In the genomic region with DNA sequence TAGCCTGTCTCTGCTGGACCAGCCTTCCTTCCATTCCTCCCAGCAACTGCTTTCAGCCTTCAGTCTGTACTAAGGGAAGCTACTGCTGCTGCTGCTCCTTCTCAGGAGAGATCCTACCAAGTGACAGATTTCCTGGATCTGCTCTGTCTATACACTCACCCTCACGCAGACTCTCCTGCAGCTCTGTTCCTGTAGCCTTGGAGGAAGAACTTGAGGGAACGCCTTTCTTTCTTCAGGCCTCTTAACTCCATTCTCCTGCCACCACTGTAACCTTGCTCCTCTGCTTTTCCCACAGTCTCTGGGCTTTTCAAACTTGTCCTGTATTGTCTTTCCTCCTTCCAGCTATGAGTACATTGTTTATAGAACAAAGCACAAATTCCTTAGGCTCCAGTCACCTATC, we compare ENCODE assay signal across 16 mouse cellular contexts. TPM values are rescaled to one million over a fixed set of nuclear protein-coding genes. Genes with fewer than 3 reads are reported as not detected.
DNase-seq lines count a peak whose midpoint lies in the region; ATAC-seq and TF ChIP-seq lines count a peak whose summit lies in the region.
"Had no signal": no experiment of that assay in that cellular context is flagged by ENCODE, and none has a peak within 500 bp of the region (broad histone marks: within the 10 kb centered on the region; RNA-seq: fewer than 3 reads in every experiment).

No protein-coding gene starts in this region.

- 0 out of 2 replicates have a peak overlapping the region, but pooled peaks have one; percentile 34 for H3K27ac ChIP-seq in embryonic facial prominence, embryonic 15.5 days (replicated peaks)
- no peak overlapping the region; the same call in 1 of the 2 replicates for H3K27ac ChIP-seq in embryonic facial prominence, embryonic 10.5 days (replicated peaks)
- peak overlapping the region; percentile 61; the same call in 1 of the 2 replicates for H3K27ac ChIP-seq in stomach, embryonic 16.5 days (ENCODE audit: low read length)
- H3K27ac ChIP-seq: limb, embryonic 13.5 days; neural tube, embryonic 12.5 days had no signal

- H3K4me1 ChIP-seq in embryonic facial prominence, embryonic 15.5 days, result no peaks in the 10 kb centered on the region
- H3K4me1 ChIP-seq in embryonic facial prominence, embryonic 10.5 days, result 0 out of 2 replicates have a peak, but pooled peaks cover 2% of the 10 kb centered on the region
- H3K4me1 ChIP-seq in stomach, embryonic 16.5 days (ENCODE audit: control insufficient read depth, insufficient read depth, low read length), result 0 out of 2 replicates have a peak, but pooled peaks cover 4% of the 10 kb centered on the region
- H3K4me1 ChIP-seq in lung, adult 2 months (ENCODE audit: control insufficient read depth, insufficient read depth, low read length), result no peaks in the 10 kb centered on the region
- H3K4me1 ChIP-seq: limb, embryonic 13.5 days; neural tube, embryonic 12.5 days had no signal

- TF ChIP-seq POLR2A in lung, adult 2 months (IDR thresholded peaks at IDR 0.05; ENCODE audit: borderline replicate concordance, extremely low read depth, low read depth, low read length), result no peak

- no peak for DNase-seq in embryonic facial prominence, embryonic 10.5 days (ENCODE audit: low spot score)
- peak; percentile 12 for DNase-seq in layer of hippocampus, adult 9-11 months
- DNase-seq in layer of hippocampus, adult 9-10 months (ENCODE audit: low spot score), result no peak
- peak; percentile 27 for DNase-seq in liver
- no peak for DNase-seq in lung, adult 2 months
- DNase-seq in Muller cell, postnatal 12 days (ENCODE audit: inconsistent ontology term), result no peak
- DNase-seq: cerebellum, adult 11-12 months; heart, adult 11 months; kidney, postnatal 10 days; lung, postnatal 14 days had no signal

- H3K27me3 ChIP-seq in embryonic facial prominence, embryonic 15.5 days, result no peaks in the 10 kb centered on the region
- no peaks in the 10 kb centered on the region for H3K27me3 ChIP-seq in embryonic facial prominence, embryonic 10.5 days (replicated peaks; ENCODE audit: low read depth, poor library complexity, severe bottlenecking)
- no peaks in the 10 kb centered on the region for H3K27me3 ChIP-seq in stomach, embryonic 16.5 days (ENCODE audit: control insufficient read depth, insufficient read depth, low read length)
- H3K27me3 ChIP-seq: CH12.LX; limb, embryonic 13.5 days; neural tube, embryonic 12.5 days had no signal

- H3K36me3 ChIP-seq in embryonic facial prominence, embryonic 15.5 days, result peaks cover 11% of the 10 kb centered on the region; the same call in 1 of the 2 replicates
- peaks cover 59% of the 10 kb centered on the region for H3K36me3 ChIP-seq in embryonic facial prominence, embryonic 10.5 days (replicated peaks)
- H3K36me3 ChIP-seq in stomach, embryonic 16.5 days (ENCODE audit: control insufficient read depth, insufficient read depth, low read length), result no peaks in the 10 kb centered on the region; the same call in 1 of the 2 replicates

- WGBS in embryonic facial prominence, embryonic 15.5 days, result 76% methylated on average over 2 of the region's 2 CpGs
- WGBS in embryonic facial prominence, embryonic 10.5 days, result 82% methylated on average over 2 of the region's 2 CpGs
- WGBS in stomach, embryonic 16.5 days, result 74% methylated on average over 2 of the region's 2 CpGs
- WGBS in lung, adult 2 months, result 73% methylated on average over 2 of the region's 2 CpGs

- no peak overlapping the region for H3K9ac ChIP-seq in embryonic facial prominence, embryonic 15.5 days
- H3K9ac ChIP-seq in stomach, embryonic 16.5 days (ENCODE audit: low read length), result no peak overlapping the region
- H3K9ac ChIP-seq: limb, embryonic 13.5 days; neural tube, embryonic 12.5 days had no signal

- no peak overlapping the region for H3K4me3 ChIP-seq in embryonic facial prominence, embryonic 15.5 days (replicated peaks)
- H3K4me3 ChIP-seq in embryonic facial prominence, embryonic 10.5 days, result no peak overlapping the region
- no peak overlapping the region for H3K4me3 ChIP-seq in stomach, embryonic 16.5 days (replicated peaks; ENCODE audit: low read length)
- H3K4me3 ChIP-seq in lung, adult 2 months (replicated peaks; ENCODE audit: extremely low read depth, low read depth, low read length), result no peak overlapping the region
- H3K4me3 ChIP-seq: limb, embryonic 13.5 days; neural tube, embryonic 12.5 days had no signal

- H3K4me2 ChIP-seq in embryonic facial prominence, embryonic 15.5 days (replicated peaks), result no peak overlapping the region
- no peak overlapping the region for H3K4me2 ChIP-seq in stomach, embryonic 16.5 days (ENCODE audit: low read depth, low read length)
- H3K4me2 ChIP-seq: limb, embryonic 13.5 days; neural tube, embryonic 12.5 days had no signal

- no peaks in the 10 kb centered on the region for H3K9me3 ChIP-seq in embryonic facial prominence, embryonic 15.5 days (replicated peaks)
- no peaks in the 10 kb centered on the region for H3K9me3 ChIP-seq in embryonic facial prominence, embryonic 10.5 days
- H3K9me3 ChIP-seq in stomach, embryonic 16.5 days (replicated peaks; ENCODE audit: control insufficient read depth, low read length), result no peaks in the 10 kb centered on the region
- H3K9me3 ChIP-seq: limb, embryonic 13.5 days; neural tube, embryonic 12.5 days had no signal

- no peak for ATAC-seq in embryonic facial prominence, embryonic 15.5 days (ENCODE audit: insufficient number of reproducible peaks, low FRiP score, low TSS enrichment, low read depth)
- no peak; the same call in 1 of the 2 replicates for ATAC-seq in stomach, embryonic 16.5 days (ENCODE audit: insufficient read depth, low FRiP score)
- ATAC-seq: intestine, embryonic 16.5 days had no signal

- no peak for TF ChIP-seq CTCF in lung, adult 2 months (IDR thresholded peaks at IDR 0.05; ENCODE audit: insufficient read depth, low read length)

RNA-seq across cellular contexts. Expression of a gene that starts 37.3 kb away (rescaled TPM):
- 40.4 and 41.3 TPM in 2 replicates for polyA plus RNA-seq in embryonic facial prominence, embryonic 15.5 days (2015; fragmentation: Nextera tagmentation; extraction: Ambion mirVana)
- polyA plus RNA-seq in embryonic facial prominence, embryonic 10.5 days (2016; fragmentation: Nextera tagmentation; extraction: Ambion mirVana), result 63.3 and 63.4 TPM in 2 replicates
- polyA plus RNA-seq in stomach, embryonic 16.5 days (2015; fragmentation: Nextera tagmentation; extraction: Ambion mirVana), result 35.6 and 36.3 TPM in 2 replicates
- 4.3 and 6.1 TPM in 2 replicates for polyA plus RNA-seq in lung, adult 2 months (2012; rRNA removed)

RNA-seq across cellular contexts. Expression of a gene that starts 39.4 kb away (rescaled TPM):
- 20.8 and 22.5 TPM in 2 replicates for polyA plus RNA-seq in embryonic facial prominence, embryonic 15.5 days (2015; fragmentation: Nextera tagmentation; extraction: Ambion mirVana)
- 9.2 and 10.4 TPM in 2 replicates for polyA plus RNA-seq in embryonic facial prominence, embryonic 10.5 days (2016; fragmentation: Nextera tagmentation; extraction: Ambion mirVana)
- 7.0 and 7.3 TPM in 2 replicates for polyA plus RNA-seq in stomach, embryonic 16.5 days (2015; fragmentation: Nextera tagmentation; extraction: Ambion mirVana)
- 8.3 and 8.8 TPM in 2 replicates for polyA plus RNA-seq in lung, adult 2 months (2012; rRNA removed)

Comparison
In these comparisons a context has a peak if more than half of its experiments do, and no peak if none do; other contexts are left out.
1. DNase-seq: peak in layer of hippocampus, adult 9-11 months (single experiment) and liver (single experiment); none in embryonic facial prominence, embryonic 10.5 days (single experiment), layer of hippocampus, adult 9-10 months (single experiment), lung, adult 2 months (single experiment) and Muller cell, postnatal 12 days (single experiment).